Mouse (Mus musculus) MEL (cell line): ENCODE data around the gene Gnpnat1. TPM values are rescaled to one million over a fixed set of nuclear protein-coding genes. Genes with fewer than 3 reads are reported as not detected.

Experiments used
- DNase-seq: peaks from one replicate; pipeline ENCODE4 v3.0.0; 2011; ENCODE audit warnings: low read depth, low spot score
- H3K27ac ChIP-seq: 2 replicates; pipeline ENCODE4 v1.5.1; 2012; ENCODE audit warnings: low read depth, mild to moderate bottlenecking, control low read depth, low read length, moderate library complexity; ENCODE audit not compliant: control insufficient read depth
- H3K27me3 ChIP-seq, 2 experiments: fragments of 150-350 bp in 1 of 2; sonication (generic) in 1 of 2; 2 replicates each; pipeline ENCODE4 v1.6.1; 2012; ENCODE audit warnings: low read length in 2 of 2, mild to moderate bottlenecking in 2 of 2, improper control_type of control experiment in 1 of 2, moderate library complexity in 1 of 2; ENCODE audit not compliant: insufficient read depth in 2 of 2, control insufficient read depth in 1 of 2
- H3K36me3 ChIP-seq, 2 experiments: 2 replicates each; pipeline ENCODE4 v1.6.1; 2012 to 2014; ENCODE audit warnings: low read length in 2 of 2, improper control_type of control experiment in 1 of 2, inconsistent platforms in 1 of 2, mild to moderate bottlenecking in 1 of 2; ENCODE audit not compliant: insufficient read depth in 2 of 2, control insufficient read depth in 1 of 2
- H3K4me1 ChIP-seq, 2 experiments: fragments of 150-350 bp in 1 of 2; sonication (generic) in 1 of 2; 2 replicates each; pipeline ENCODE4 v1.6.1; 2012; ENCODE audit warnings: low read length in 2 of 2, improper control_type of control experiment in 1 of 2, mild to moderate bottlenecking in 1 of 2; ENCODE audit not compliant: insufficient read depth in 2 of 2, control insufficient read depth in 1 of 2
- H3K4me3 ChIP-seq, 2 experiments: fragments of 150-350 bp in 1 of 2; sonication (generic) in 1 of 2; 2 replicates each; pipeline ENCODE4 v1.5.1; 2012; ENCODE audit warnings: low read depth in 2 of 2, low read length in 2 of 2, mild to moderate bottlenecking in 2 of 2, moderate library complexity in 2 of 2, control low read depth in 1 of 2, improper control_type of control experiment in 1 of 2; ENCODE audit not compliant: control insufficient read depth in 1 of 2, insufficient read depth in 1 of 2
- H3K79me2 ChIP-seq: 2 replicates; pipeline ENCODE4 v1.6.1; 2012; ENCODE audit warnings: mild to moderate bottlenecking, low read length, moderate library complexity; ENCODE audit not compliant: control insufficient read depth, poor library complexity, insufficient read depth
- H3K9ac ChIP-seq: 2 replicates; pipeline ENCODE4 v1.6.1; 2012; ENCODE audit warnings: low read depth, mild to moderate bottlenecking, control low read depth, low read length, moderate library complexity; ENCODE audit not compliant: control insufficient read depth, poor library complexity, severe bottlenecking
- H3K9me3 ChIP-seq: fragments of 150-350 bp; sonication (generic); replicated peaks from 2 replicates; pipeline ENCODE4 v1.6.1; 2012; ENCODE audit warnings: mild to moderate bottlenecking, low read length, improper control_type of control experiment, moderate library complexity; ENCODE audit not compliant: insufficient read depth
- CTCF ChIP-seq, 3 experiments: IDR thresholded peaks in 2 of 3; conservative IDR thresholded peaks in 1 of 3; 2 replicates each; pipeline ENCODE4 v1.5.1; 2011 to 2012; ENCODE audit warnings: low read length in 3 of 3, low read depth in 2 of 3, mild to moderate bottlenecking in 2 of 3, improper control_type of control experiment in 1 of 3, inconsistent platforms in 1 of 3, mixed read lengths in 1 of 3, moderate library complexity in 1 of 3; ENCODE audit not compliant: control insufficient read depth in 1 of 3, insufficient read depth in 1 of 3, poor library complexity in 1 of 3, severe bottlenecking in 1 of 3
- ETS1 ChIP-seq: IDR thresholded peaks from 2 replicates; pipeline ENCODE4 v1.6.1; 2012; ENCODE audit warnings: low read depth, mild to moderate bottlenecking, inconsistent platforms, low read length, improper control_type of control experiment, moderate library complexity
- GATA1 ChIP-seq: IDR thresholded peaks from 2 replicates; pipeline ENCODE4 v1.6.1; 2011; ENCODE audit warnings: low read depth, low read length, improper control_type of control experiment
- HCFC1 ChIP-seq: IDR thresholded peaks from 2 replicates; pipeline ENCODE4 v1.6.1; 2012; ENCODE audit warnings: low read depth, mild to moderate bottlenecking, inconsistent platforms, low read length, improper control_type of control experiment, moderate library complexity
- MAFK ChIP-seq: IDR thresholded peaks from 2 replicates; pipeline ENCODE4 v1.6.1; 2011; ENCODE audit warnings: low read depth, mild to moderate bottlenecking, low read length, improper control_type of control experiment, borderline replicate concordance
- MAX ChIP-seq: IDR thresholded peaks from 2 replicates; pipeline ENCODE4 v1.6.1; 2011; ENCODE audit warnings: low read length, improper control_type of control experiment
- MAZ ChIP-seq: IDR thresholded peaks from 2 replicates; pipeline ENCODE4 v1.6.1; 2012; ENCODE audit warnings: low read depth, mild to moderate bottlenecking, inconsistent platforms, low read length, improper control_type of control experiment
- MYB ChIP-seq: IDR thresholded peaks from 2 replicates; pipeline ENCODE4 v1.6.1; 2011; ENCODE audit warnings: mild to moderate bottlenecking, low read depth, low read length, improper control_type of control experiment
- MYC ChIP-seq: IDR thresholded peaks from 2 replicates; pipeline ENCODE4 v1.6.1; 2011; ENCODE audit warnings: low read depth, mild to moderate bottlenecking, low read length, improper control_type of control experiment, moderate library complexity
- POLR2AphosphoS2 ChIP-seq: IDR thresholded peaks from 2 replicates; pipeline ENCODE4 v1.6.1; 2011; ENCODE audit warnings: low read length, improper control_type of control experiment
- POLR2AphosphoS5 ChIP-seq: IDR thresholded peaks from 2 replicates; pipeline ENCODE4 v1.6.1; 2012; ENCODE audit warnings: low read depth, borderline replicate concordance, mild to moderate bottlenecking, inconsistent platforms, low read length, moderate library complexity, mixed read lengths
- RAD21 ChIP-seq: IDR thresholded peaks from 2 replicates; pipeline ENCODE4 v1.6.1; 2011; ENCODE audit warnings: mild to moderate bottlenecking, low read depth, low read length, improper control_type of control experiment
- RCOR1 ChIP-seq: IDR thresholded peaks from 2 replicates; pipeline ENCODE4 v1.6.1; 2012; ENCODE audit warnings: low read depth, mild to moderate bottlenecking, inconsistent platforms, low read length, improper control_type of control experiment
- SMC3 ChIP-seq: IDR thresholded peaks from 2 replicates; pipeline ENCODE4 v1.6.1; 2011; ENCODE audit warnings: low read depth, low read length, improper control_type of control experiment
- ZC3H11A ChIP-seq: IDR thresholded peaks from 2 replicates; pipeline ENCODE4 v1.6.1; 2012; ENCODE audit warnings: low read depth, mild to moderate bottlenecking, inconsistent platforms, low read length, improper control_type of control experiment
- ZMIZ1 ChIP-seq: IDR thresholded peaks from 2 replicates; pipeline ENCODE4 v1.6.1; 2012; ENCODE audit warnings: low read depth, mild to moderate bottlenecking, inconsistent platforms, low read length, improper control_type of control experiment, moderate library complexity
- ZNF384 ChIP-seq: IDR thresholded peaks from 2 replicates; pipeline ENCODE4 v1.6.1; 2012; ENCODE audit warnings: low read depth, mild to moderate bottlenecking, inconsistent platforms, low read length, improper control_type of control experiment
- polyA plus RNA-seq, 2 experiments: library from polyadenylated mRNA; stranded (reverse) in 1 of 2; unstranded in 1 of 2; fragments of >175 nt in 1 of 2; fragments of >200 nt in 1 of 2; gene quantifications; 2 replicates each; pipeline versions ENCODE4 v1.2.1 to v1.2.4; 2012; ENCODE audit warnings: low replicate concordance in 2 of 2, low read depth in 1 of 2; ENCODE audit not compliant: insufficient read length in 2 of 2, insufficient read depth in 1 of 2, missing spikeins in 1 of 2
- total RNA-seq: library from RNA; depleted of rRNA; stranded (reverse); fragments of 300-350 nt; gene quantifications from 2 replicates; pipeline ENCODE4 v1.2.3, GENCODE M21; 2012

The Gnpnat1 gene
- total and polyA plus RNA-seq, 3 experiments = 24.8 to 26.8 TPM; not detected in 1

GRCm38 (mm10) chr14:45380756-45381155, 24.0 kb downstream of the Gnpnat1 start:
- Histone ChIP-seq H3K4me1 (no peaks in the 10 kb centered on the region; a peak in 1 of 4 replicates), H3K36me3 (peaks cover 3 to 11% of the 10 kb centered on the region in 2 experiments; a peak in 3 of 4 replicates)

GRCm38 (mm10) chr14:45378771-45379170, 25.9 kb downstream of the Gnpnat1 start:
- no peak overlapping the region for H3K4me3 ChIP-seq
- no peak for TF ChIP-seq GATA1
- TF ChIP-seq HCFC1 = no peak
- no peak for TF ChIP-seq ZMIZ1
- TF ChIP-seq ZC3H11A = no peak
- TF ChIP-seq SMC3 = no peak
- TF ChIP-seq MAX = no peak
- DNase-seq = no peak
- H3K4me1 ChIP-seq = no peaks in the 10 kb centered on the region
- H3K36me3 ChIP-seq = peaks cover 0 to 8% of the 10 kb centered on the region in 2 experiments; a peak in 2 of 4 replicates
- no peak overlapping the region for H3K27ac ChIP-seq
- H3K79me2 ChIP-seq = no peaks in the 10 kb centered on the region
- H3K27me3 ChIP-seq = no peaks in the 10 kb centered on the region
- no peaks in the 10 kb centered on the region for H3K9me3 ChIP-seq
- H3K9ac ChIP-seq = no peak overlapping the region

More at GRCm38 (mm10) chr14:45380756-45381155, 24.0 kb downstream of the Gnpnat1 start:
- H3K79me2 ChIP-seq = no peaks in the 10 kb centered on the region
- no peaks in the 10 kb centered on the region for H3K9me3 ChIP-seq
- no peak for DNase-seq
- TF ChIP-seq CTCF (IDR thresholded peaks at IDR 0.05 in 2 of 3, conservative IDR thresholded peaks at IDR 0.05 in 1 of 3; ENCODE audit: control insufficient read depth in 1 of 3, insufficient read depth in 1 of 3, low read depth in 2 of 3, low read length in 3 of 3, poor library complexity in 1 of 3, severe bottlenecking in 1 of 3) (no peak), POLR2AphosphoS2 (peak; percentile 22; the same call in 1 of the 2 replicates), ETS1 (no peak), SMC3 (no peak)
- H3K27ac ChIP-seq = no peak overlapping the region
- no peak overlapping the region for H3K9ac ChIP-seq
- H3K27me3 ChIP-seq = no peaks in the 10 kb centered on the region
- H3K4me3 ChIP-seq = no peak overlapping the region

- Histone ChIP-seq H3K9me3 (no peaks in the 10 kb centered on the region), H3K4me3 (no peak overlapping the region), H3K27ac (no peak overlapping the region), H3K4me1 (no peaks in the 10 kb centered on the region), H3K27me3 (no peaks in the 10 kb centered on the region), H3K79me2 (no peaks in the 10 kb centered on the region), H3K36me3 (peaks cover 0 to 12% of the 10 kb centered on the region in 2 experiments; a peak in 2 of 4 replicates), H3K9ac (no peak overlapping the region)
- no peak for DNase-seq
- TF ChIP-seq RAD21 (no peak), ETS1 (no peak), POLR2AphosphoS2 (no peak), POLR2AphosphoS5 (no peak), MAZ (no peak), MYC (no peak), RCOR1 (no peak), ZC3H11A (no peak), ZNF384 (no peak), MAFK (no peak), MYB (no peak)
These were observed 39.5 kb downstream of the Gnpnat1 start for GRCm38 (mm10) chr14:45365196-45365587.
